Mouse (Mus musculus) liver, postnatal 0 days (tissue): ENCODE measurements at regions not wholly inside any gene's neighbourhood (a gene's known extent, or its start where the extent isn't known, plus 50 kb on each side); places are given as distances from the start of the nearest gene placed in this dataset.

Experiments
- ATAC-seq: fragments of 200-750 bp; cut with Nextera tagmentation; 2 replicates; pipeline ENCODE4 v1.8.0; 2017; ENCODE audit warnings: mild to moderate bottlenecking, moderate library complexity
- DNase-seq: peaks from one replicate; pipeline ENCODE4 v3.0.0-alpha.2; 2016
- H3K27ac ChIP-seq: fragments of 300-500 bp; sonication (generic); 2 replicates; pipeline ENCODE4 v1.5.1; 2014; ENCODE audit warnings: antibody characterized with exemption, moderate library complexity, mild to moderate bottlenecking, low read depth
- H3K27me3 ChIP-seq: fragments of 300-500 bp; sonication (generic); 2 replicates; pipeline ENCODE4 v1.6.1; 2014; ENCODE audit warnings: low read length, control low read depth, mixed read lengths; ENCODE audit not compliant: insufficient read depth
- H3K36me3 ChIP-seq: fragments of 300-500 bp; sonication (generic); replicated peaks from 2 replicates; pipeline ENCODE4 v1.6.1; 2014; ENCODE audit warnings: mild to moderate bottlenecking, control low read depth, low read length, moderate library complexity, mixed read lengths; ENCODE audit not compliant: insufficient read depth
- H3K4me1 ChIP-seq: fragments of 300-500 bp; sonication (generic); 2 replicates; pipeline ENCODE4 v1.6.1; 2014; ENCODE audit warnings: antibody characterized with exemption, mild to moderate bottlenecking, control low read depth; ENCODE audit not compliant: insufficient read depth
- H3K4me2 ChIP-seq: fragments of 300-500 bp; sonication (generic); 2 replicates; pipeline ENCODE4 v1.6.1; 2014; ENCODE audit warnings: low read depth, mild to moderate bottlenecking, low read length, moderate library complexity, mixed read lengths
- H3K4me3 ChIP-seq: fragments of 300-500 bp; sonication (generic); 2 replicates; pipeline ENCODE4 v1.5.1; 2014; ENCODE audit warnings: low read depth, low read length
- H3K9ac ChIP-seq: fragments of 300-500 bp; sonication (generic); replicated peaks from 2 replicates; pipeline ENCODE4 v1.6.1; 2014; ENCODE audit warnings: mild to moderate bottlenecking, moderate library complexity
- H3K9me3 ChIP-seq: fragments of 300-500 bp; sonication (generic); 2 replicates; pipeline ENCODE4 v1.6.1; 2016; ENCODE audit warnings: mild to moderate bottlenecking, control low read depth, low read length, mixed read lengths
- CTCF ChIP-seq: sonication (generic); IDR thresholded peaks from 2 replicates; pipeline ENCODE4 v1.5.1; 2016; ENCODE audit warnings: antibody characterized with exemption, low read depth
- EP300 ChIP-seq: IDR thresholded peaks from 2 replicates; pipeline ENCODE4 v1.6.1; 2016; ENCODE audit warnings: antibody characterized with exemption, low read depth, mild to moderate bottlenecking
- WGBS: fragments of 180-500 bp; shearing (Covaris S2); extraction: QIAGEN DNeasy Blood & Tissue Kit; methylation state at CpG from one replicate; pipeline ENCODE4 v1.1.7; 2014; ENCODE audit not compliant: insufficient replicate concordance; 5-methylcytosine and 5-hydroxymethylcytosine counted together

GRCm38 (mm10) chr12:7691996-7692395 is 285.5 kb upstream of the Apob start:
- 71% methylated on average over 7 of the region's 7 CpGs for WGBS
- DNase-seq: no peak
- Histone ChIP-seq H3K27ac (no peak overlapping the region), H3K4me3 (no peak overlapping the region), H3K9ac (no peak overlapping the region), H3K27me3 (no peaks in the 10 kb centered on the region), H3K4me1 (no peaks in the 10 kb centered on the region), H3K9me3 (no peaks in the 10 kb centered on the region), H3K4me2 (no peak overlapping the region), H3K36me3 (no peaks in the 10 kb centered on the region)
- no peak for TF ChIP-seq CTCF
- no peak for TF ChIP-seq EP300
- ATAC-seq: no peak

- no peaks in the 10 kb centered on the region for H3K27me3 ChIP-seq
- H3K9me3 ChIP-seq: no peaks in the 10 kb centered on the region
- no peak for TF ChIP-seq EP300
- no peak for TF ChIP-seq CTCF
- WGBS: 66% methylated on average over 8 of the region's 8 CpGs
- no peaks in the 10 kb centered on the region for H3K36me3 ChIP-seq
- no peak overlapping the region for H3K27ac ChIP-seq
- no peak for DNase-seq
- no peak overlapping the region for H3K9ac ChIP-seq
- no peaks in the 10 kb centered on the region for H3K4me1 ChIP-seq
- no peak overlapping the region for H3K4me3 ChIP-seq
- no peak for ATAC-seq
- H3K4me2 ChIP-seq: no peak overlapping the region
Measured at GRCm38 (mm10) chr12:7698324-7698944, 279.0 kb upstream of the Apob start.

- ATAC-seq (no peak), DNase-seq (no peak)
- Histone ChIP-seq H3K27me3 (no peaks in the 10 kb centered on the region), H3K4me2 (no peak overlapping the region), H3K4me3 (no peak overlapping the region), H3K4me1 (no peaks in the 10 kb centered on the region), H3K36me3 (no peaks in the 10 kb centered on the region), H3K27ac (no peak overlapping the region), H3K9ac (no peak overlapping the region), H3K9me3 (no peaks in the 10 kb centered on the region)
- TF ChIP-seq EP300 (no peak), CTCF (no peak)
- WGBS: 72% methylated on average over 5 of the region's 5 CpGs
Measured at GRCm38 (mm10) chr12:7709102-7709501, 268.3 kb upstream of the Apob start.

- Histone ChIP-seq H3K27me3 (no peaks in the 10 kb centered on the region), H3K4me3 (no peak overlapping the region), H3K36me3 (no peaks in the 10 kb centered on the region), H3K4me2 (no peak overlapping the region), H3K4me1 (no peaks in the 10 kb centered on the region), H3K9ac (no peak overlapping the region), H3K9me3 (no peaks in the 10 kb centered on the region), H3K27ac (no peak overlapping the region)
- ATAC-seq: no peak
- DNase-seq: no peak
- WGBS: 65% methylated on average over 2 of the region's 2 CpGs
- TF ChIP-seq EP300: no peak
- no peak for TF ChIP-seq CTCF
Measured at GRCm38 (mm10) chr12:7709872-7710271, 267.6 kb upstream of the Apob start.

- Histone ChIP-seq H3K9me3 (no peaks in the 10 kb centered on the region), H3K27me3 (no peaks in the 10 kb centered on the region), H3K27ac (no peak overlapping the region), H3K36me3 (no peaks in the 10 kb centered on the region), H3K4me1 (no peaks in the 10 kb centered on the region), H3K4me3 (no peak overlapping the region), H3K4me2 (no peak overlapping the region), H3K9ac (no peak overlapping the region)
- TF ChIP-seq EP300 (no peak), CTCF (no peak)
- 84% methylated on average over 4 of the region's 4 CpGs for WGBS
- DNase-seq (no peak), ATAC-seq (no peak)
Measured at GRCm38 (mm10) chr12:7715091-7715490, 262.4 kb upstream of the Apob start.

- no peak for ATAC-seq
- 79% methylated on average over 2 of the region's 2 CpGs for WGBS
- TF ChIP-seq EP300: no peak
- TF ChIP-seq CTCF: no peak
Measured at GRCm38 (mm10) chr12:7718556-7718955, 258.9 kb upstream of the Apob start.

GRCm38 (mm10) chr12:7719080-7719479 is 258.4 kb upstream of the Apob start:
- Histone ChIP-seq H3K36me3 (no peaks in the 10 kb centered on the region), H3K27ac (no peak overlapping the region), H3K4me2 (no peak overlapping the region), H3K9me3 (no peaks in the 10 kb centered on the region), H3K4me1 (no peaks in the 10 kb centered on the region), H3K27me3 (no peaks in the 10 kb centered on the region), H3K9ac (no peak overlapping the region), H3K4me3 (no peak overlapping the region)
- 81% methylated on average over 4 of the region's 4 CpGs for whole genome bisulfite sequencing
- ATAC-seq (no peak), DNase-seq (no peak)
- no peak for TF ChIP-seq EP300

More at GRCm38 (mm10) chr12:7718556-7718955, 258.9 kb upstream of the Apob start:
- Histone ChIP-seq H3K27me3 (no peaks in the 10 kb centered on the region), H3K27ac (no peak overlapping the region), H3K4me2 (no peak overlapping the region), H3K4me1 (no peaks in the 10 kb centered on the region), H3K36me3 (no peaks in the 10 kb centered on the region), H3K4me3 (no peak overlapping the region), H3K9me3 (no peaks in the 10 kb centered on the region), H3K9ac (no peak overlapping the region)
- DNase-seq: no peak
